Mouse (Mus musculus) spleen, adult 2 months (tissue): ENCODE measurements at regions not wholly inside any gene's neighbourhood (a gene's known extent, or its start where the extent isn't known, plus 50 kb on each side); places are given as distances from the start of the nearest gene placed in this dataset.

ENCODE experiments used
- CTCF ChIP-seq: fragments of 200-500 bp; IDR thresholded peaks from 2 replicates; pipeline ENCODE4 v1.5.1; 2011; ENCODE audit warnings: mild to moderate bottlenecking, inconsistent platforms; ENCODE audit not compliant: insufficient read depth, insufficient read length, insufficient replicate concordance; ENCODE audit errors: extremely low read depth
- POLR2A ChIP-seq: fragments of 200-500 bp; IDR thresholded peaks from 2 replicates; pipeline ENCODE4 v1.6.1; 2011; ENCODE audit warnings: low read depth, low read length, inconsistent platforms

DNA sequence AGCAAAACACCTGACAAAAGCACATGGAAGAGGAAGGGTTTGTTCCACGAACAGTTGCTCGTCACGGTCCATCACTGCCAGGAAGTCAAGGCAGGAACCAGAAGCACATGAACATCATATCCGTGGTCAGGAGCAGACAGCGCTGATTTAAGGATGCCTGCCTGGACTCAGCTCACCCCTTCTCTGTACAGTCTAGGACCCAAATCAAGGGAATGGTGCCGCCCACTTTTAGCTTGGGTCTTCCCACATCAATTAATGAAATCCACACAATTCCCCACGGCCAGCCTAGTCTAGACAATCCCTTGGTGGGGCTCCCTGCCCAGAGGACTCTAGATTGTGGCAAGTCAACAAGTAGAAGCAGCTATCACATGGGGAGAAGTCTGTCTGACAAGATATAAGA is 137.8 kb downstream of the Usp31 start:
- TF ChIP-seq CTCF: no peak
- no peak for TF ChIP-seq POLR2A
